Mouse (Mus musculus) hindbrain, postnatal 0 days (tissue): ENCODE data around the gene Slc12a9. TPM values are rescaled to one million over a fixed set of nuclear protein-coding genes. Genes with fewer than 3 reads are reported as not detected.

Source experiments
- ATAC-seq: fragments of 200-750 bp; cut with Nextera tagmentation; 2 replicates; pipeline ENCODE4 v1.8.0; 2017; ENCODE audit warnings: mild to moderate bottlenecking, moderate TSS enrichment, moderate library complexity
- DNase-seq: peaks from one replicate; pipeline ENCODE4 v3.0.0-alpha.2; 2015; ENCODE audit warnings: low spot score
- H3K27ac ChIP-seq: fragments of 300-500 bp; sonication (generic); 2 replicates; pipeline ENCODE4 v1.5.1; 2014; ENCODE audit warnings: mild to moderate bottlenecking
- H3K27me3 ChIP-seq: fragments of 300-500 bp; sonication (generic); 2 replicates; pipeline ENCODE4 v1.6.1; 2014; ENCODE audit warnings: low read length, mixed read lengths; ENCODE audit not compliant: insufficient read depth
- H3K36me3 ChIP-seq: fragments of 300-500 bp; sonication (generic); 2 replicates; pipeline ENCODE4 v1.6.1; 2014; ENCODE audit warnings: low read length, mixed read lengths; ENCODE audit not compliant: insufficient read depth
- H3K4me1 ChIP-seq: fragments of 300-500 bp; sonication (generic); 2 replicates; pipeline ENCODE4 v1.6.1; 2014; ENCODE audit warnings: antibody characterized with exemption, low read length, mixed read lengths; ENCODE audit not compliant: insufficient read depth
- H3K4me2 ChIP-seq: fragments of 300-500 bp; sonication (generic); 2 replicates; pipeline ENCODE4 v1.6.1; 2014; ENCODE audit warnings: low read depth, mild to moderate bottlenecking, low read length, moderate library complexity, mixed read lengths
- H3K4me3 ChIP-seq: fragments of 300-500 bp; sonication (generic); 2 replicates; pipeline ENCODE4 v1.5.1; 2014; ENCODE audit warnings: low read length
- H3K9ac ChIP-seq: fragments of 300-500 bp; sonication (generic); replicated peaks from 2 replicates; pipeline ENCODE4 v1.6.1; 2014; ENCODE audit warnings: mild to moderate bottlenecking, low read length, moderate library complexity, mixed read lengths
- H3K9me3 ChIP-seq: fragments of 300-500 bp; sonication (generic); 2 replicates; pipeline ENCODE4 v1.6.1; 2016; ENCODE audit warnings: low read length, mixed read lengths
- CTCF ChIP-seq: IDR thresholded peaks from 2 replicates; pipeline ENCODE4 v1.5.1; 2016; ENCODE audit warnings: antibody characterized with exemption, control low read depth, low read depth
- WGBS: fragments of 180-500 bp; shearing (Covaris S2); extraction: QIAGEN DNeasy Blood & Tissue Kit; methylation state at CpG from one replicate; pipeline ENCODE4 v1.1.7; 2014; 5-methylcytosine and 5-hydroxymethylcytosine counted together
- polyA plus RNA-seq: library from polyadenylated mRNA; unstranded; fragments of >200 nt; fragmentation: Nextera tagmentation; extraction: Ambion mirVana; gene quantifications from 2 replicates; pipeline ENCODE4 v1.2.1, GENCODE M21; 2015
- total RNA-seq: library from RNA; depleted of rRNA; stranded (reverse); fragments of >200 nt; gene quantifications from 2 replicates; pipeline ENCODE4 v1.2.3, GENCODE M21; 2014

Slc12a9 gene
- total and polyA plus RNA-seq, 2 experiments from 2014 or later, result 27.3 to 41.3 TPM

- Histone ChIP-seq H3K4me1 (peaks cover 24% of the 10 kb centered on the region), H3K9me3 (no peaks in the 10 kb centered on the region), H3K4me3 (peak overlapping the region; percentile 74), H3K27me3 (no peaks in the 10 kb centered on the region), H3K9ac (peak overlapping the region; percentile 92), H3K4me2 (peak overlapping the region; percentile 60), H3K27ac (peak overlapping the region; percentile 97), H3K36me3 (peaks cover 35% of the 10 kb centered on the region)
- ATAC-seq (no peak), DNase-seq (no peak)
- 12% methylated on average over 12 of the region's 12 CpGs for WGBS
- TF ChIP-seq CTCF, result no peak
Observed at GRCm38 (mm10) chr5:137306439-137307005, 26.9 kb downstream of the Slc12a9 start.

- H3K4me3 ChIP-seq, result peak overlapping the region; percentile 74
- peaks cover 42% of the 10 kb centered on the region for H3K36me3 ChIP-seq
- no peaks in the 10 kb centered on the region for H3K9me3 ChIP-seq
- TF ChIP-seq CTCF, result no peak
- no peaks in the 10 kb centered on the region for H3K27me3 ChIP-seq
- DNase-seq (no peak), ATAC-seq (no peak)
- peak overlapping the region; percentile 60 for H3K4me2 ChIP-seq
- no peak overlapping the region for H3K27ac ChIP-seq
- 58% methylated on average over 3 of the region's 3 CpGs for WGBS
- peaks cover 24% of the 10 kb centered on the region for H3K4me1 ChIP-seq
- peak overlapping the region; percentile 92; the same call in 1 of the 2 replicates for H3K9ac ChIP-seq
Observed at GRCm38 (mm10) chr5:137305822-137306221, 27.6 kb downstream of the Slc12a9 start.

- Histone ChIP-seq H3K36me3 (peaks cover 52% of the 10 kb centered on the region), H3K4me3 (no peak overlapping the region), H3K9me3 (no peaks in the 10 kb centered on the region), H3K9ac (peak overlapping the region; percentile 19; the same call in 1 of the 2 replicates), H3K4me1 (peaks cover 24% of the 10 kb centered on the region), H3K4me2 (peak overlapping the region; percentile 60), H3K27me3 (no peaks in the 10 kb centered on the region), H3K27ac (no peak overlapping the region)
- TF ChIP-seq CTCF, result no peak
- 48% methylated on average over 4 of the region's 4 CpGs for WGBS
- ATAC-seq, result no peak
- no peak for DNase-seq
Observed at GRCm38 (mm10) chr5:137304816-137305215, 28.6 kb downstream of the Slc12a9 start.

- TF ChIP-seq CTCF, result no peak
- no peak for DNase-seq
- Histone ChIP-seq H3K27ac (no peak overlapping the region), H3K9ac (peak overlapping the region; percentile 19; the same call in 1 of the 2 replicates), H3K4me2 (no peak overlapping the region), H3K27me3 (no peaks in the 10 kb centered on the region), H3K9me3 (no peaks in the 10 kb centered on the region), H3K36me3 (peaks cover 55% of the 10 kb centered on the region), H3K4me1 (peaks cover 24% of the 10 kb centered on the region), H3K4me3 (no peak overlapping the region)
- 79% methylated on average over 3 of the region's 3 CpGs for WGBS
- ATAC-seq, result no peak
Observed at GRCm38 (mm10) chr5:137304165-137304564, 29.2 kb downstream of the Slc12a9 start.

GRCm38 (mm10) chr5:137303609-137304008 is 29.8 kb downstream of the Slc12a9 start:
- no peak for TF ChIP-seq CTCF
- Histone ChIP-seq H3K4me1 (peaks cover 24% of the 10 kb centered on the region), H3K36me3 (peaks cover 61% of the 10 kb centered on the region), H3K4me2 (no peak overlapping the region), H3K4me3 (no peak overlapping the region), H3K27ac (no peak overlapping the region), H3K9me3 (no peaks in the 10 kb centered on the region), H3K27me3 (no peaks in the 10 kb centered on the region), H3K9ac (no peak overlapping the region)
- DNase-seq, result no peak
- WGBS, result 88% methylated on average over 4 of the region's 4 CpGs
- no peak for ATAC-seq

GRCm38 (mm10) chr5:137301253-137301652 is 32.1 kb downstream of the Slc12a9 start:
- no peaks in the 10 kb centered on the region for H3K27me3 ChIP-seq

GRCm38 (mm10) chr5:137299240-137299639 is 34.2 kb downstream of the Slc12a9 start:
- H3K4me1 ChIP-seq, result peaks cover 9% of the 10 kb centered on the region; the same call in 1 of the 2 replicates
- no peak for DNase-seq
- H3K9ac ChIP-seq, result no peak overlapping the region
- H3K36me3 ChIP-seq, result peaks cover 89% of the 10 kb centered on the region
- TF ChIP-seq CTCF, result no peak
- no peak for ATAC-seq
- no peaks in the 10 kb centered on the region for H3K9me3 ChIP-seq
- no peaks in the 10 kb centered on the region for H3K27me3 ChIP-seq
- WGBS, result 95% methylated on average over 7 of the region's 7 CpGs
- no peak overlapping the region for H3K27ac ChIP-seq
- H3K4me2 ChIP-seq, result no peak overlapping the region
- no peak overlapping the region for H3K4me3 ChIP-seq

More at GRCm38 (mm10) chr5:137301253-137301652, 32.1 kb downstream of the Slc12a9 start:
- no peak overlapping the region for H3K9ac ChIP-seq
- no peaks in the 10 kb centered on the region for H3K9me3 ChIP-seq
- WGBS, result 55% methylated on average over 21 of the region's 21 CpGs
- H3K27ac ChIP-seq, result no peak overlapping the region
- no peak for TF ChIP-seq CTCF
- H3K4me3 ChIP-seq, result no peak overlapping the region
- DNase-seq, result no peak
- H3K4me1 ChIP-seq, result peaks cover 23% of the 10 kb centered on the region
- H3K4me2 ChIP-seq, result no peak overlapping the region
- ATAC-seq, result no peak
- peaks cover 85% of the 10 kb centered on the region for H3K36me3 ChIP-seq
